Mouse (Mus musculus): ENCODE data around the gene Ccl4.

DNA sequence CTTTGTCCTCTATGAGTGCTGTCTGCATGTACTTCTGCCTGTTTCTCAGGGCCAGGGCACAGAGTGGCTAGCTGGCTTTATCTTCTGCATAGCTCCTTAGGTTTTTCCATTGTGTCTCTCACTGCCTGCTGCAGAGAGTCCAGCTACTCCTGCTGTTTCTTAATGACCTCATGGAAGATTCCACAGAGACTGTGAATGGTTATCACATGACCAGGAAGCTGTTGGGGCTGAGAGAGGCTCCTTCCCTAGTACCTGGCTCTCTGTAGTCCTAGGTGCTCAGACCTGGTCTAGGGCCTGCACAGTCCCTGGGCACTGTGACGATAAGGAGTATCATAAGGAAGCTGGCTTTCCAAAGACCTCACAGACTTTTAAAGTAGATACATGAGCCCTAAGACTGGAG, 31.8 kb upstream of the Ccl4 start:
- TF ChIP-seq FLI1 (IDR thresholded peaks at IDR 0.05; ENCODE audit: low read length) (no peak), GATA1 (IDR thresholded peaks at IDR 0.05; ENCODE audit: borderline replicate concordance, low read length) (no peak)

All from megakaryocyte, embryonic 14.5 days (primary cell).